Mouse (Mus musculus): Measurements from ENCODE around the gene Bcl11a.

- TF ChIP-seq GATA1 (IDR thresholded peaks at IDR 0.05; ENCODE audit: low read length) (no peak), TAL1 (IDR thresholded peaks at IDR 0.05; ENCODE audit: low read length) (no peak)
Measured at GRCm38 (mm10) chr11:24111720-24112119, 33.9 kb downstream of the Bcl11a start.

Data from erythroblast, embryonic 14.5 days (primary cell).